Mouse (Mus musculus): ENCODE results near the gene Haghl.
A peak's percentile ranks its signal among the peaks of the same experiment; 100 is the strongest.

GRCm38 (mm10) chr17:25833291-25833663 lies 47.8 kb upstream of the Haghl start, which contains the start of gene Stub1:
- peak; percentile 24; the same call in 1 of the 2 replicates for TF ChIP-seq POLR2A (IDR thresholded peaks at IDR 0.05; ENCODE audit: extremely low read depth, insufficient read depth, low read length)
- TF ChIP-seq CTCF (IDR thresholded peaks at IDR 0.05; ENCODE audit: extremely low read depth, insufficient read depth, low read length): no peak
